Mouse (Mus musculus): ENCODE measurements around the gene Mfsd4b5. TPM values are rescaled to one million over a fixed set of nuclear protein-coding genes. Genes with fewer than 3 reads are reported as not detected.
A peak's percentile ranks its signal among the peaks of the same experiment; 100 is the strongest.

The Mfsd4b5 gene
- polyA plus RNA-seq, 1 experiment from 2014 or later, result not detected

DNA sequence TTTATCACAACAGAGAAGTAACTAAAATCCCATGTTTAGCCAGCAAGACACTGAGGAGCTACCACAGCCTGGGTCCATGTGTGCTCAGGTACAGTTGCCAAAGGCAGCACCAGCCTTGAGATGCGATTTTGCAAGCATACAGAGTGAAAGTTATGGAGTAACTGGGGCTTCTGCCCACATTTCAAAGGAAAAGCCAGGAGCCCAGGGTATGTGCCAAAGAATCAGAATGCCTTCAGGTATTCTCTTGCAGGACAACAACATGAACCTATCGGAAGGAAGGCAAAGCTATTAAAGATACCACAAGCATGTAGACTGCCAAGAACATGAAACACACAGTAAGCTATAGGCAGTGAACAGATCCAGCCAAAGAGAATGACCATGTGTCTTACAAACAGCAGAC lies 14.3 kb upstream of the Mfsd4b5 start:
- ATAC-seq (replicated peaks; ENCODE audit: insufficient number of reproducible peaks, low FRiP score, low TSS enrichment, low read depth) (no peak), DNase-seq (ENCODE audit: low spot score) (no peak)
- Histone ChIP-seq H3K27me3 (ENCODE audit: control insufficient read depth, insufficient read depth, low read length) (no peaks in the 10 kb centered on the region), H3K4me2 (ENCODE audit: low read depth, low read length) (no peak overlapping the region), H3K4me3 (ENCODE audit: low read depth, low read length) (no peak overlapping the region), H3K27ac (replicated peaks; ENCODE audit: low read depth, low read length) (no peak overlapping the region), H3K9me3 (replicated peaks; ENCODE audit: control insufficient read depth, low read length) (no peaks in the 10 kb centered on the region), H3K4me1 (ENCODE audit: control insufficient read depth, insufficient read depth, low read length) (no peaks in the 10 kb centered on the region), H3K9ac (replicated peaks; ENCODE audit: low read length) (no peak overlapping the region), H3K36me3 (replicated peaks; ENCODE audit: control insufficient read depth, insufficient read depth, low read depth, low read length) (no peaks in the 10 kb centered on the region)
- WGBS, result 93% methylated on average over 2 of the region's 2 CpGs

GRCm38 (mm10) chr10:39991155-39991554 lies 4.7 kb upstream of the Mfsd4b5 start:
- H3K4me1 ChIP-seq (ENCODE audit: control insufficient read depth, insufficient read depth, low read length), result no peaks in the 10 kb centered on the region
- H3K9ac ChIP-seq (replicated peaks; ENCODE audit: low read length), result no peak overlapping the region
- no peaks in the 10 kb centered on the region for H3K9me3 ChIP-seq (replicated peaks; ENCODE audit: control insufficient read depth, low read length)
- DNase-seq (ENCODE audit: low spot score), result no peak
- H3K27ac ChIP-seq (replicated peaks; ENCODE audit: low read depth, low read length), result no peak overlapping the region
- no peak for ATAC-seq (replicated peaks; ENCODE audit: insufficient number of reproducible peaks, low FRiP score, low TSS enrichment, low read depth)
- WGBS, result 54% methylated on average over 4 of the region's 4 CpGs
- no peaks in the 10 kb centered on the region for H3K36me3 ChIP-seq (replicated peaks; ENCODE audit: control insufficient read depth, insufficient read depth, low read depth, low read length)
- H3K27me3 ChIP-seq (ENCODE audit: control insufficient read depth, insufficient read depth, low read length), result no peaks in the 10 kb centered on the region
- H3K4me3 ChIP-seq (ENCODE audit: low read depth, low read length), result no peak overlapping the region
- no peak overlapping the region for H3K4me2 ChIP-seq (ENCODE audit: low read depth, low read length)

GRCm38 (mm10) chr10:39982604-39983003 lies 3.8 kb downstream of the Mfsd4b5 start:
- 73% methylated on average over 5 of the region's 5 CpGs for WGBS
- H3K27me3 ChIP-seq (ENCODE audit: control insufficient read depth, insufficient read depth, low read length), result no peaks in the 10 kb centered on the region
- ATAC-seq (replicated peaks; ENCODE audit: insufficient number of reproducible peaks, low FRiP score, low TSS enrichment, low read depth) (no peak), DNase-seq (ENCODE audit: low spot score) (no peak)
- no peaks in the 10 kb centered on the region for H3K36me3 ChIP-seq (replicated peaks; ENCODE audit: control insufficient read depth, insufficient read depth, low read depth, low read length)
- no peak overlapping the region for H3K9ac ChIP-seq (replicated peaks; ENCODE audit: low read length)
- H3K4me3 ChIP-seq (ENCODE audit: low read depth, low read length), result no peak overlapping the region
- no peak overlapping the region for H3K27ac ChIP-seq (replicated peaks; ENCODE audit: low read depth, low read length)
- H3K9me3 ChIP-seq (replicated peaks; ENCODE audit: control insufficient read depth, low read length), result peaks cover 2% of the 10 kb centered on the region; the same call in 1 of the 2 replicates
- H3K4me1 ChIP-seq (ENCODE audit: control insufficient read depth, insufficient read depth, low read length), result no peaks in the 10 kb centered on the region
- H3K4me2 ChIP-seq (ENCODE audit: low read depth, low read length), result no peak overlapping the region

DNA sequence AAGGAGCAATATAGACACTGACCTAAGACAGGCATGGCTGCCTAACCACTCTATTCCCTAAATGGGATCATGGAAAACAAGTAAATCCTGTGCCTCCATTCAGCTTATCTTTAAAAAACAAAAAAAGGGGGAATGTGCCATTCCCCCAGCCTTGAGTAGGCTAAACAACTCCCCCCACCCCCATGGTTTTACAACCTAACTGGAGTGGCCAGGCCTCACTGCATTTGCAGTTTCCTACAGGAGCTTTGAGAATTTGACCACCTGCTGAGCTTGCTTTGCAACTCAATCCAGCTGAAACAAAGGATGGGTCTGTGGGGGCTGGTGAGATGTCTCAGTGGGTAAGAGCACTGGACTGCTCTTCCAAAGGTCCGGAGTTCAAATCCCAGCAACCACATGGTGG lies 8.2 kb downstream of the Mfsd4b5 start:
- DNase-seq (ENCODE audit: low spot score), result no peak
- WGBS, result 96% methylated on average over 1 of the region's 1 CpGs

GRCm38 (mm10) chr10:39977346-39977745 lies 9.1 kb downstream of the Mfsd4b5 start:
- Histone ChIP-seq H3K9ac (replicated peaks; ENCODE audit: low read length) (no peak overlapping the region), H3K9me3 (replicated peaks; ENCODE audit: control insufficient read depth, low read length) (peaks cover 2% of the 10 kb centered on the region; the same call in 1 of the 2 replicates), H3K4me1 (ENCODE audit: control insufficient read depth, insufficient read depth, low read length) (no peaks in the 10 kb centered on the region), H3K27me3 (ENCODE audit: control insufficient read depth, insufficient read depth, low read length) (no peaks in the 10 kb centered on the region), H3K27ac (replicated peaks; ENCODE audit: low read depth, low read length) (no peak overlapping the region), H3K4me3 (ENCODE audit: low read depth, low read length) (no peak overlapping the region), H3K4me2 (ENCODE audit: low read depth, low read length) (no peak overlapping the region), H3K36me3 (replicated peaks; ENCODE audit: control insufficient read depth, insufficient read depth, low read depth, low read length) (no peaks in the 10 kb centered on the region)
- DNase-seq (ENCODE audit: low spot score), result no peak
- ATAC-seq (replicated peaks; ENCODE audit: insufficient number of reproducible peaks, low FRiP score, low TSS enrichment, low read depth), result no peak
- WGBS, result 97% methylated on average over 4 of the region's 4 CpGs

More for the DNA sequence above, 8.2 kb downstream of the Mfsd4b5 start:
- ATAC-seq (replicated peaks; ENCODE audit: insufficient number of reproducible peaks, low FRiP score, low TSS enrichment, low read depth), result no peak
- Histone ChIP-seq H3K27me3 (ENCODE audit: control insufficient read depth, insufficient read depth, low read length) (no peaks in the 10 kb centered on the region), H3K9me3 (replicated peaks; ENCODE audit: control insufficient read depth, low read length) (peaks cover 2% of the 10 kb centered on the region; the same call in 1 of the 2 replicates), H3K4me2 (ENCODE audit: low read depth, low read length) (no peak overlapping the region), H3K4me1 (ENCODE audit: control insufficient read depth, insufficient read depth, low read length) (no peaks in the 10 kb centered on the region), H3K36me3 (replicated peaks; ENCODE audit: control insufficient read depth, insufficient read depth, low read depth, low read length) (no peaks in the 10 kb centered on the region), H3K27ac (replicated peaks; ENCODE audit: low read depth, low read length) (no peak overlapping the region), H3K9ac (replicated peaks; ENCODE audit: low read length) (no peak overlapping the region), H3K4me3 (ENCODE audit: low read depth, low read length) (no peak overlapping the region)

- Histone ChIP-seq H3K27ac (replicated peaks; ENCODE audit: low read depth, low read length) (no peak overlapping the region), H3K4me3 (ENCODE audit: low read depth, low read length) (no peak overlapping the region), H3K4me2 (ENCODE audit: low read depth, low read length) (no peak overlapping the region), H3K4me1 (ENCODE audit: control insufficient read depth, insufficient read depth, low read length) (no peaks in the 10 kb centered on the region), H3K27me3 (ENCODE audit: control insufficient read depth, insufficient read depth, low read length) (no peaks in the 10 kb centered on the region), H3K36me3 (replicated peaks; ENCODE audit: control insufficient read depth, insufficient read depth, low read depth, low read length) (no peaks in the 10 kb centered on the region), H3K9ac (replicated peaks; ENCODE audit: low read length) (no peak overlapping the region), H3K9me3 (replicated peaks; ENCODE audit: control insufficient read depth, low read length) (peaks cover 2% of the 10 kb centered on the region; the same call in 1 of the 2 replicates)
- DNase-seq (ENCODE audit: low spot score), result no peak
- no peak for ATAC-seq (replicated peaks; ENCODE audit: insufficient number of reproducible peaks, low FRiP score, low TSS enrichment, low read depth)
- 40% methylated on average over 2 of the region's 2 CpGs for WGBS
These were observed 10.7 kb downstream of the Mfsd4b5 start for GRCm38 (mm10) chr10:39975771-39976170.

GRCm38 (mm10) chr10:39974982-39975381 lies 11.5 kb downstream of the Mfsd4b5 start:
- Histone ChIP-seq H3K27me3 (ENCODE audit: control insufficient read depth, insufficient read depth, low read length) (no peaks in the 10 kb centered on the region), H3K4me2 (ENCODE audit: low read depth, low read length) (no peak overlapping the region), H3K9me3 (replicated peaks; ENCODE audit: control insufficient read depth, low read length) (peaks cover 2% of the 10 kb centered on the region; the same call in 1 of the 2 replicates), H3K4me1 (ENCODE audit: control insufficient read depth, insufficient read depth, low read length) (no peaks in the 10 kb centered on the region), H3K9ac (replicated peaks; ENCODE audit: low read length) (no peak overlapping the region), H3K4me3 (ENCODE audit: low read depth, low read length) (no peak overlapping the region), H3K36me3 (replicated peaks; ENCODE audit: control insufficient read depth, insufficient read depth, low read depth, low read length) (no peaks in the 10 kb centered on the region), H3K27ac (replicated peaks; ENCODE audit: low read depth, low read length) (no peak overlapping the region)
- 59% methylated on average over 11 of the region's 11 CpGs for WGBS
- ATAC-seq (replicated peaks; ENCODE audit: insufficient number of reproducible peaks, low FRiP score, low TSS enrichment, low read depth) (no peak), DNase-seq (ENCODE audit: low spot score) (no peak)

GRCm38 (mm10) chr10:39967512-39967911 lies 18.9 kb downstream of the Mfsd4b5 start:
- Histone ChIP-seq H3K4me3 (ENCODE audit: low read depth, low read length) (no peak overlapping the region), H3K36me3 (replicated peaks; ENCODE audit: control insufficient read depth, insufficient read depth, low read depth, low read length) (no peaks in the 10 kb centered on the region), H3K27me3 (ENCODE audit: control insufficient read depth, insufficient read depth, low read length) (no peaks in the 10 kb centered on the region), H3K9me3 (replicated peaks; ENCODE audit: control insufficient read depth, low read length) (no peaks in the 10 kb centered on the region), H3K4me1 (ENCODE audit: control insufficient read depth, insufficient read depth, low read length) (no peaks in the 10 kb centered on the region), H3K4me2 (ENCODE audit: low read depth, low read length) (no peak overlapping the region), H3K9ac (replicated peaks; ENCODE audit: low read length) (no peak overlapping the region), H3K27ac (replicated peaks; ENCODE audit: low read depth, low read length) (no peak overlapping the region)
- ATAC-seq (replicated peaks; ENCODE audit: insufficient number of reproducible peaks, low FRiP score, low TSS enrichment, low read depth) (no peak), DNase-seq (ENCODE audit: low spot score) (peak; percentile 66)
- WGBS, result 83% methylated on average over 3 of the region's 3 CpGs
